Mouse (Mus musculus) thymus, adult 2 months (tissue): Measurements from ENCODE around the gene Prkag3. TPM values are rescaled to one million over a fixed set of nuclear protein-coding genes. Genes with fewer than 3 reads are reported as not detected.

Experiments
- DNase-seq: peaks from one replicate; pipeline ENCODE4 v3.0.0; 2021
- H3K27ac ChIP-seq: fragments of 200-500 bp; 2 replicates; pipeline ENCODE4 v1.5.1; 2012; ENCODE audit warnings: low read length, control low read depth; ENCODE audit not compliant: control insufficient read depth, insufficient read depth
- H3K27me3 ChIP-seq: fragments of 200-500 bp; 2 replicates; pipeline ENCODE4 v1.6.1; 2012; ENCODE audit warnings: mild to moderate bottlenecking, low read length, moderate library complexity, mixed read lengths; ENCODE audit not compliant: control insufficient read depth, insufficient read depth
- H3K36me3 ChIP-seq: fragments of 200-500 bp; 2 replicates; pipeline ENCODE4 v1.6.1; 2012; ENCODE audit warnings: mild to moderate bottlenecking, low read length, moderate library complexity; ENCODE audit not compliant: control insufficient read depth, insufficient read depth
- H3K4me1 ChIP-seq: fragments of 200-500 bp; replicated peaks from 2 replicates; pipeline ENCODE4 v1.6.1; 2012; ENCODE audit warnings: low read length; ENCODE audit not compliant: control insufficient read depth, insufficient read depth
- H3K4me3 ChIP-seq: fragments of 200-500 bp; 2 replicates; pipeline ENCODE4 v1.5.1; 2012; ENCODE audit warnings: mild to moderate bottlenecking, low read length, control low read depth, moderate library complexity; ENCODE audit not compliant: control insufficient read depth, insufficient read depth
- CTCF ChIP-seq: fragments of 200-500 bp; IDR thresholded peaks from 2 replicates; pipeline ENCODE4 v1.5.1; 2012; ENCODE audit warnings: mild to moderate bottlenecking, control low read depth, low read length, moderate library complexity, borderline replicate concordance; ENCODE audit not compliant: control insufficient read depth, poor library complexity, insufficient read depth; ENCODE audit errors: extremely low read depth
- POLR2A ChIP-seq: fragments of 200-500 bp; IDR thresholded peaks from 2 replicates; pipeline ENCODE4 v1.6.1; 2012; ENCODE audit warnings: mild to moderate bottlenecking, low read length, control low read depth, moderate library complexity; ENCODE audit not compliant: control insufficient read depth, poor library complexity, insufficient read depth; ENCODE audit errors: extremely low read depth
- WGBS: fragments of 180-500 bp; shearing (Covaris S2); methylation state at CpG from one replicate; pipeline ENCODE4 v1.1.7; 2018; 5-methylcytosine and 5-hydroxymethylcytosine counted together
- polyA plus RNA-seq: library from polyadenylated mRNA; depleted of rRNA; stranded (reverse); fragments of >200 nt; gene quantifications from 2 replicates; pipeline ENCODE4 v1.2.3, GENCODE M21; 2012; rRNA removed

Prkag3 gene
- polyA plus RNA-seq, 1 experiment: 0.38 TPM

DNA sequence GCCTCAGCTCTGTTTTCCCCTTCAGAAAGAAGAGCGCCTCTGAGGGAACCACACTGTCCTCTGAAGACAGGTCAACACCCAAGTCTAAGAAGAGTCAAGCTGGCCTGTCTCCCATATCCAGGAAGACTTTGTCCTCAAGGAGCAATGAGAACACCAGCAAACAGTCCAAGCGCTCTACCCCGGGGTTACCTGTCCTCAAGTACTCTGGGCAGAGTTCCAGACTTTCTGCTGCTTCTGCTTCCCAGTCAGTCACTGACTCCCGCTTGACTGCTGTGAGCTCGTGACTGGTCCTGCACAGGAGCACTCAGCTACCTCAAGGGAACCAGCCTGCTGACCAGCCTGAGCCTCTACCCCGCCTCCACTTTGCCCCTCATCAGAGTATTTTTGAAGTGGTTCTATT is 51.6 kb downstream of the Prkag3 start:
- TF ChIP-seq CTCF (no peak), POLR2A (no peak)
- no peak overlapping the region for H3K4me3 ChIP-seq
- no peak overlapping the region for H3K27ac ChIP-seq
- no peaks in the 10 kb centered on the region for H3K27me3 ChIP-seq
- H3K4me1 ChIP-seq: no peaks in the 10 kb centered on the region
- peaks cover 22% of the 10 kb centered on the region for H3K36me3 ChIP-seq
- WGBS: 94% methylated on average over 6 of the region's 6 CpGs
- no peak for DNase-seq

- no peaks in the 10 kb centered on the region for H3K4me1 ChIP-seq
- no peak overlapping the region for H3K27ac ChIP-seq
- peaks cover 32% of the 10 kb centered on the region for H3K36me3 ChIP-seq
- no peaks in the 10 kb centered on the region for H3K27me3 ChIP-seq
- TF ChIP-seq POLR2A: no peak
- TF ChIP-seq CTCF: no peak
- WGBS: 99% methylated on average over 4 of the region's 4 CpGs
- no peak for DNase-seq
- H3K4me3 ChIP-seq: no peak overlapping the region
Measured at GRCm38 (mm10) chr1:74695836-74696235, 53.2 kb downstream of the Prkag3 start.

GRCm38 (mm10) chr1:74693891-74694583 is 55.0 kb downstream of the Prkag3 start:
- no peak for TF ChIP-seq POLR2A
- no peak for TF ChIP-seq CTCF
- no peak for DNase-seq
- no peaks in the 10 kb centered on the region for H3K4me1 ChIP-seq
- H3K27me3 ChIP-seq: no peaks in the 10 kb centered on the region
- peaks cover 43% of the 10 kb centered on the region for H3K36me3 ChIP-seq
- H3K27ac ChIP-seq: no peak overlapping the region
- no peak overlapping the region for H3K4me3 ChIP-seq
- 97% methylated on average over 8 of the region's 8 CpGs for WGBS

Other genes with a start within 250 kb of the Prkag3 start
- gene Cnot9, start 243.2 kb downstream of the Prkag3 start, polyA plus RNA-seq: 40.2 and 53.1 TPM in 2 replicates
- gene Plcd4, start 206.3 kb downstream of the Prkag3 start, polyA plus RNA-seq: 0.24 and 0.33 TPM in 2 replicates
- gene Usp37, start 204.9 kb downstream of the Prkag3 start, polyA plus RNA-seq: 7.3 and 8.6 TPM in 2 replicates
- 28.4 and 30.3 TPM in 2 replicates for gene Zfp142, start 161.0 kb downstream of the Prkag3 start, polyA plus RNA-seq
- gene Bcs1l, start 160.9 kb downstream of the Prkag3 start, polyA plus RNA-seq: 14.7 and 17.3 TPM in 2 replicates
- 68.0 and 82.4 TPM in 2 replicates for gene Rnf25, start 147.8 kb downstream of the Prkag3 start, polyA plus RNA-seq
- 2.6 and 3.7 TPM in 2 replicates for gene Stk36, start 147.8 kb downstream of the Prkag3 start, polyA plus RNA-seq
- 45.7 and 51.4 TPM in 2 replicates for gene Ttll4, start 87.5 kb downstream of the Prkag3 start, polyA plus RNA-seq
- 9.5 and 10.7 TPM in 2 replicates for gene Cyp27a1, start 35.6 kb downstream of the Prkag3 start, polyA plus RNA-seq
- 1.8 and 1.9 TPM in 2 replicates for gene Wnt6, start 22.7 kb upstream of the Prkag3 start, polyA plus RNA-seq
- 5.0 and 5.3 TPM in 2 replicates for gene Wnt10a, start 42.3 kb upstream of the Prkag3 start, polyA plus RNA-seq
- 0.31 and 0.34 TPM in 2 replicates for gene Cdk5r2, start 105.7 kb upstream of the Prkag3 start, polyA plus RNA-seq
- 0.24 and 0.26 TPM in 2 replicates for gene Fev, start 136.2 kb upstream of the Prkag3 start, polyA plus RNA-seq
- gene Cryba2, start 143.9 kb upstream of the Prkag3 start, polyA plus RNA-seq: 1.0 and 1.5 TPM in 2 replicates
- gene Cfap65, start 186.4 kb upstream of the Prkag3 start, polyA plus RNA-seq: 0.48 and 0.69 TPM in 2 replicates
- 0.75 and 0.94 TPM in 2 replicates for gene Ihh, start 202.5 kb upstream of the Prkag3 start, polyA plus RNA-seq